Comparison of ENCODE assay signal across 22 mouse cellular contexts in the genomic region with DNA sequence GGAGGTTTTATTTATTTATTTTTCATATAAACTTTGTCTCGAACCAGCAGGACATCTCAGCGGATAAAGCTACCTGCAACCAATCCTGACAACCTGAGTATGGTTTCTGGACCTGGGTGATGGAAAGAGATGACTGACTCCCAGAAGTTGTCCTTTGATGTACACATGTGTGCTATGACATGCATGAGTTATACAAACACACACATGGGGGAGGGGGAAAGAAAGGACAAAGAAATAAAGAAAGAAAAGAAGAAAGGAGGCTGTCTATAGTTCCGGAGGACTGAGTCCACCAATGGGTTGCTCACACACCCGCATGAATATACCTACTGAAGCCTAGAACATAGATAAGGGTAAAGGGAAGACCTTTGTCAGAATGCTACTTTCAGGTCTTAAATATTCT.
DNase-seq lines count a peak whose midpoint lies in the region; ATAC-seq and TF ChIP-seq lines count a peak whose summit lies in the region.
"Had no signal": no experiment of that assay in that cellular context is flagged by ENCODE, and none has a peak within 500 bp of the region (broad histone marks: within the 10 kb centered on the region; RNA-seq: fewer than 3 reads in every experiment).

No protein-coding gene starts in this region.

- no peak for TF ChIP-seq CTCF in brain, embryonic 14.5 days (IDR thresholded peaks at IDR 0.05; ENCODE audit: borderline replicate concordance, extremely low read depth, insufficient read depth, insufficient read length)

- no peak overlapping the region for H3K4me2 ChIP-seq in forebrain, embryonic 11.5 days (ENCODE audit: low read depth, low read length, severe bottlenecking)
- no peak overlapping the region for H3K4me2 ChIP-seq in midbrain, embryonic 12.5 days (replicated peaks)
- H3K4me2 ChIP-seq in midbrain, embryonic 16.5 days (ENCODE audit: low read length) = no peak overlapping the region
- H3K4me2 ChIP-seq in forebrain, embryonic 16.5 days (ENCODE audit: low read length) = no peak overlapping the region
- H3K4me2 ChIP-seq: embryonic facial prominence, embryonic 13.5 days; heart, embryonic 11.5 days; heart, embryonic 15.5 days; hindbrain, embryonic 15.5 days had no signal

- no peaks in the 10 kb centered on the region for H3K27me3 ChIP-seq in forebrain, embryonic 11.5 days (ENCODE audit: control insufficient read depth, insufficient read depth, low read length)
- H3K27me3 ChIP-seq in forebrain, embryonic 10.5 days (ENCODE audit: poor library complexity, severe bottlenecking) = no peaks in the 10 kb centered on the region
- H3K27me3 ChIP-seq in midbrain, embryonic 12.5 days = no peaks in the 10 kb centered on the region
- H3K27me3 ChIP-seq in midbrain, embryonic 16.5 days (ENCODE audit: control insufficient read depth, insufficient read depth, low read depth, low read length) = no peaks in the 10 kb centered on the region
- H3K27me3 ChIP-seq in forebrain, embryonic 16.5 days (replicated peaks; ENCODE audit: control insufficient read depth, insufficient read depth, low read length) = no peaks in the 10 kb centered on the region
- H3K27me3 ChIP-seq: embryonic facial prominence, embryonic 13.5 days; heart, embryonic 15.5 days; hindbrain, embryonic 15.5 days had no signal

- DNase-seq in forebrain, embryonic 11.5 days (ENCODE audit: low spot score) = no peak
- no peak for DNase-seq in forebrain, embryonic 10.5 days (ENCODE audit: extremely low spot score, low spot score)
- peak; percentile 13 for DNase-seq in brain, embryonic 14.5 days (ENCODE audit: low read depth)
- DNase-seq in gastrocnemius, adult 18-20 months (ENCODE audit: low spot score) = no peak
- DNase-seq: adrenal gland, postnatal 10 days; B cell, adult 2 months; cerebellum, adult 18-20 months; cerebellum, adult 9-11 months; cerebellum, postnatal 36 days; gastrocnemius, postnatal 14 days; heart, adult 2 months; heart, postnatal 14 days had no signal

- no peaks in the 10 kb centered on the region for H3K9me3 ChIP-seq in forebrain, embryonic 11.5 days (ENCODE audit: control insufficient read depth, low read length)
- H3K9me3 ChIP-seq in forebrain, embryonic 10.5 days = no peaks in the 10 kb centered on the region
- H3K9me3 ChIP-seq in midbrain, embryonic 12.5 days = no peaks in the 10 kb centered on the region
- H3K9me3 ChIP-seq in midbrain, embryonic 16.5 days (replicated peaks; ENCODE audit: control insufficient read depth, low read length, poor library complexity, severe bottlenecking) = no peaks in the 10 kb centered on the region
- no peaks in the 10 kb centered on the region for H3K9me3 ChIP-seq in forebrain, embryonic 16.5 days (ENCODE audit: control insufficient read depth, low read length)
- H3K9me3 ChIP-seq: embryonic facial prominence, embryonic 13.5 days; G1E; heart, embryonic 15.5 days; hindbrain, embryonic 15.5 days had no signal

- H3K4me3 ChIP-seq in forebrain, embryonic 11.5 days (ENCODE audit: low read depth, low read length) = no peak overlapping the region
- H3K4me3 ChIP-seq in forebrain, embryonic 10.5 days = no peak overlapping the region
- H3K4me3 ChIP-seq in midbrain, embryonic 12.5 days = no peak overlapping the region
- no peak overlapping the region for H3K4me3 ChIP-seq in midbrain, embryonic 16.5 days (ENCODE audit: low read depth, low read length)
- no peak overlapping the region for H3K4me3 ChIP-seq in forebrain, embryonic 16.5 days (replicated peaks; ENCODE audit: low read length)
- H3K4me3 ChIP-seq: embryonic facial prominence, embryonic 13.5 days; heart, adult 2 months; heart, embryonic 15.5 days; hindbrain, embryonic 15.5 days had no signal

- H3K27ac ChIP-seq in forebrain, embryonic 11.5 days (ENCODE audit: low read depth, low read length) = no peak overlapping the region
- no peak overlapping the region for H3K27ac ChIP-seq in forebrain, embryonic 10.5 days
- no peak overlapping the region for H3K27ac ChIP-seq in midbrain, embryonic 12.5 days (replicated peaks)
- no peak overlapping the region for H3K27ac ChIP-seq in midbrain, embryonic 16.5 days (ENCODE audit: low read length)
- peak overlapping the region; percentile 23; the same call in 1 of the 2 replicates for H3K27ac ChIP-seq in forebrain, embryonic 16.5 days (ENCODE audit: low read length)
- H3K27ac ChIP-seq: embryonic facial prominence, embryonic 13.5 days; heart, adult 2 months; heart, embryonic 15.5 days; hindbrain, embryonic 15.5 days had no signal

- H3K36me3 ChIP-seq in forebrain, embryonic 11.5 days (ENCODE audit: control insufficient read depth, insufficient read depth, low read length) = no peaks in the 10 kb centered on the region
- H3K36me3 ChIP-seq in forebrain, embryonic 10.5 days (replicated peaks) = no peaks in the 10 kb centered on the region
- H3K36me3 ChIP-seq in midbrain, embryonic 12.5 days = no peaks in the 10 kb centered on the region
- H3K36me3 ChIP-seq in midbrain, embryonic 16.5 days (ENCODE audit: control insufficient read depth, insufficient read depth, low read length) = no peaks in the 10 kb centered on the region
- no peaks in the 10 kb centered on the region for H3K36me3 ChIP-seq in forebrain, embryonic 16.5 days (ENCODE audit: control insufficient read depth, insufficient read depth)
- H3K36me3 ChIP-seq: embryonic facial prominence, embryonic 13.5 days; G1E; heart, embryonic 15.5 days; hindbrain, embryonic 15.5 days had no signal

- TF ChIP-seq POLR2A in brain, embryonic 14.5 days (IDR thresholded peaks at IDR 0.05; ENCODE audit: borderline replicate concordance, extremely low read depth, insufficient read depth, insufficient read length, poor library complexity, severe bottlenecking) = no peak

- 0 out of 2 replicates have a peak, but pooled peaks have one; percentile 17 for ATAC-seq in forebrain, embryonic 11.5 days (replicated peaks; ENCODE audit: low FRiP score)
- peak; percentile 42 for ATAC-seq in midbrain, embryonic 12.5 days (ENCODE audit: low FRiP score, low read depth)
- ATAC-seq in midbrain, embryonic 16.5 days = no peak
- ATAC-seq in forebrain, embryonic 16.5 days = peak; percentile 13
- ATAC-seq: CD4-positive, CD25-positive, alpha-beta regulatory T cell, adult 4 months; intestine, embryonic 16.5 days had no signal

- H3K4me1 ChIP-seq in forebrain, embryonic 11.5 days (replicated peaks; ENCODE audit: control insufficient read depth, insufficient read depth, low read length) = no peaks in the 10 kb centered on the region
- H3K4me1 ChIP-seq in forebrain, embryonic 10.5 days = no peaks in the 10 kb centered on the region
- peaks cover 13% of the 10 kb centered on the region for H3K4me1 ChIP-seq in midbrain, embryonic 12.5 days
- H3K4me1 ChIP-seq in midbrain, embryonic 16.5 days (ENCODE audit: control insufficient read depth, insufficient read depth, low read length) = no peaks in the 10 kb centered on the region; the same call in 1 of the 2 replicates
- H3K4me1 ChIP-seq in forebrain, embryonic 16.5 days (replicated peaks; ENCODE audit: control insufficient read depth, insufficient read depth, low read length) = peaks cover 13% of the 10 kb centered on the region

- 91% methylated on average over 4 of the region's 4 CpGs for WGBS in forebrain, embryonic 11.5 days
- WGBS in forebrain, embryonic 10.5 days = 91% methylated on average over 4 of the region's 4 CpGs
- WGBS in midbrain, embryonic 12.5 days = 82% methylated on average over 4 of the region's 4 CpGs
- WGBS in midbrain, embryonic 16.5 days = 78% methylated on average over 4 of the region's 4 CpGs
- WGBS in forebrain, embryonic 16.5 days = 69% methylated on average over 4 of the region's 4 CpGs

- no peak overlapping the region for H3K9ac ChIP-seq in forebrain, embryonic 11.5 days (ENCODE audit: low read length)
- H3K9ac ChIP-seq in midbrain, embryonic 12.5 days (replicated peaks) = no peak overlapping the region
- no peak overlapping the region for H3K9ac ChIP-seq in midbrain, embryonic 16.5 days (ENCODE audit: low read depth, low read length)
- no peak overlapping the region for H3K9ac ChIP-seq in forebrain, embryonic 16.5 days (replicated peaks; ENCODE audit: low read depth, low read length)
- H3K9ac ChIP-seq: embryonic facial prominence, embryonic 13.5 days; heart, embryonic 15.5 days; hindbrain, embryonic 15.5 days had no signal
